Mouse (Mus musculus) forebrain, embryonic 11.5 days (tissue): ENCODE measurements at regions not wholly inside any gene's neighbourhood (a gene's known extent, or its start where the extent isn't known, plus 50 kb on each side); places are given as distances from the start of the nearest gene placed in this dataset.

Experiments used
- ATAC-seq: fragments of 200-750 bp; cut with Nextera tagmentation; replicated peaks from 2 replicates; pipeline ENCODE4 v1.8.0; 2017; ENCODE audit warnings: moderate TSS enrichment; ENCODE audit not compliant: low FRiP score
- DNase-seq: peaks from one replicate; pipeline ENCODE4 v3.0.0-alpha.2; 2017; ENCODE audit warnings: low spot score
- H3K27ac ChIP-seq: fragments of 300-500 bp; sonication (generic); 2 replicates; pipeline ENCODE4 v1.5.1; 2014; ENCODE audit warnings: low read depth, low read length
- H3K27me3 ChIP-seq: fragments of 300-500 bp; sonication (generic); 2 replicates; pipeline ENCODE4 v1.6.1; 2014; ENCODE audit warnings: mild to moderate bottlenecking, low read length, mixed read lengths; ENCODE audit not compliant: control insufficient read depth, insufficient read depth
- H3K36me3 ChIP-seq: fragments of 300-500 bp; sonication (generic); 2 replicates; pipeline ENCODE4 v1.6.1; 2014; ENCODE audit warnings: mild to moderate bottlenecking, low read length, moderate library complexity, mixed read lengths; ENCODE audit not compliant: control insufficient read depth, insufficient read depth
- H3K4me1 ChIP-seq: fragments of 300-500 bp; sonication (generic); replicated peaks from 2 replicates; pipeline ENCODE4 v1.6.1; 2014; ENCODE audit warnings: low read length, mixed read lengths; ENCODE audit not compliant: control insufficient read depth, insufficient read depth
- H3K4me2 ChIP-seq: fragments of 300-500 bp; sonication (generic); 2 replicates; pipeline ENCODE4 v1.6.1; 2014; ENCODE audit warnings: low read depth, mild to moderate bottlenecking, low read length, moderate library complexity, mixed read lengths; ENCODE audit not compliant: severe bottlenecking
- H3K4me3 ChIP-seq: fragments of 300-500 bp; sonication (generic); 2 replicates; pipeline ENCODE4 v1.5.1; 2014; ENCODE audit warnings: low read depth, low read length
- H3K9ac ChIP-seq: fragments of 300-500 bp; sonication (generic); 2 replicates; pipeline ENCODE4 v1.6.1; 2014; ENCODE audit warnings: low read length
- H3K9me3 ChIP-seq: fragments of 300-500 bp; sonication (generic); 2 replicates; pipeline ENCODE4 v1.6.1; 2016; ENCODE audit warnings: low read length, mixed read lengths; ENCODE audit not compliant: control insufficient read depth
- WGBS: fragments of 180-500 bp; shearing (Covaris S2); extraction: QIAGEN DNeasy Blood & Tissue Kit; methylation state at CpG from one replicate; pipeline ENCODE4 v1.1.7; 2014; 5-methylcytosine and 5-hydroxymethylcytosine counted together

DNA sequence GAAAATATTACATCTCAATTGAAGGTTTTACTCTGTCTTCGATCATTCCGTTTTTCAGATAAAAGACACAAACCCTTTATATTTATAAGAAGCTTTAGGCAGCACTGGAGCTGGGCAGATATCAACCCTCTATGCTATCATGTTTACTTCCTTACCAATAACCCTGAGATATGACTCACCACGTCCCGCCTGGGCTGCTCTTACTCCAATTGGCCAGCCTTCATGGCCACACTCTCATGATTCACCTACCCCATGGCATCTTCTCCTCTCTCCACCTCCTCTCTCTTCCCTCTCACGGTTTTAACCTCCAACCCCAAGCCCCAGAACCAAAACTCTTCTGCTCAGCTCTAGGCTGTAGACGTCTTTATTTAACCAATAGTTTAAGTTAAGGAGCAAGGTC lies 171.9 kb upstream of the Ubl3 start:
- no peak for ATAC-seq
- 92% methylated on average over 6 of the region's 6 CpGs for WGBS

DNA sequence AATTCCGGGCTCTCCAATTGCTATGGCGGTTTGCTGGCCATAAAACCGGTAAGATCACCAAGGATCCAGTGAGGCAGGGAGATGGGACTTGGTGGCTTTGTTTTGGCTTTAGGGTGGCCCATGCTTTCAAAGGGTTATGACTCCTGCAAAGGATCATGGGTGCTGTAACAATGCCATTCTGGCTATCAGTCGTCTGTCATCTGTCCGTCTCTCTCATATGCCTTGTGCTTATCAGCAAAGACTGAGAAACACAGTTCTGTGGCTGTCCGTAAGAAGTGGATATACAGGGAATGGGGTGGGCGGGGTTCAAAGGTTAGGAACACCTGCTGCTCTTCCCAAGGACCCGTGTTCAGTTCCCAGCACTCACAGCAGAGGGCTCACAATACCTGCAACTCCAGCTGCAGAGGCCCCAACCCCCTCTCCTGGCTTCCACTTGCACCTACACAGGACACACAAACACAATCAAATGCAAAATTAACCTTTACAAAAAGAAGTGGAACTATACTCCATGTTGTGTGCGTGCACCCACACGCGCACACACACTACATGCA lies 171.2 kb upstream of the Ubl3 start:
- no peaks in the 10 kb centered on the region for H3K27me3 ChIP-seq
- peaks cover 2% of the 10 kb centered on the region; the same call in 1 of the 2 replicates for H3K9me3 ChIP-seq
- H3K4me3 ChIP-seq = no peak overlapping the region
- no peak overlapping the region for H3K27ac ChIP-seq
- 90% methylated on average over 11 of the region's 11 CpGs for WGBS
- no peak overlapping the region for H3K9ac ChIP-seq
- no peak for ATAC-seq
- no peaks in the 10 kb centered on the region for H3K36me3 ChIP-seq
- no peak for DNase-seq
- no peak overlapping the region for H3K4me2 ChIP-seq
- H3K4me1 ChIP-seq = no peaks in the 10 kb centered on the region

More for the DNA sequence above, 171.9 kb upstream of the Ubl3 start:
- no peaks in the 10 kb centered on the region for H3K36me3 ChIP-seq
- H3K4me1 ChIP-seq = no peaks in the 10 kb centered on the region
- no peak overlapping the region for H3K4me3 ChIP-seq
- H3K27ac ChIP-seq = no peak overlapping the region
- H3K9me3 ChIP-seq = peaks cover 2% of the 10 kb centered on the region; the same call in 1 of the 2 replicates
- H3K9ac ChIP-seq = no peak overlapping the region
- H3K4me2 ChIP-seq = no peak overlapping the region
- no peak for DNase-seq
- H3K27me3 ChIP-seq = no peaks in the 10 kb centered on the region

GRCm38 (mm10) chr5:148720604-148721003 lies 168.0 kb upstream of the Ubl3 start:
- DNase-seq = no peak
- H3K4me3 ChIP-seq = no peak overlapping the region
- WGBS = 90% methylated on average over 5 of the region's 5 CpGs

DNA sequence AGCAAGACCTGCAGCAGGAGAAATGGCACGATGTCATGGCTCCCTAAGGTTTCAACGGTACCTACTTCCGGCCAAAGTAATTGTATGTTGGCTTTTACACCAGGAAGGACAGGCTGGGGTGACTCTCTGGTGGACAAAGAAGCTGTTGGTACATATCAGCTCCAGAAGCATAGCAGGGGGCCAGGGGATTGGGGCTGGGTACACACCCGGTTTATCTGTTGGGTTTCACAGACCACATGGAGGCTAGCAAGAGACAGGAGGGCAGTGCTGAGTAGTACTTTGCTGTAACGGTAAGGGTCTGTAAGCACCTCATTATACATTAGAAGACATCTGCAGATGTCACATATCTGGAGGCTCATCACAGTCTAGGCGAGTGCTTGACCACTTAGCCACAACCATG lies 164.0 kb upstream of the Ubl3 start:
- H3K9me3 ChIP-seq = no peaks in the 10 kb centered on the region
- no peak overlapping the region for H3K4me3 ChIP-seq
- 89% methylated on average over 6 of the region's 6 CpGs for WGBS
- H3K27me3 ChIP-seq = no peaks in the 10 kb centered on the region
- DNase-seq (no peak), ATAC-seq (no peak)
- H3K4me1 ChIP-seq = no peaks in the 10 kb centered on the region
- H3K27ac ChIP-seq = no peak overlapping the region
- no peak overlapping the region for H3K9ac ChIP-seq
- H3K36me3 ChIP-seq = no peaks in the 10 kb centered on the region
- no peak overlapping the region for H3K4me2 ChIP-seq

More at GRCm38 (mm10) chr5:148720604-148721003, 168.0 kb upstream of the Ubl3 start:
- ATAC-seq = no peak
- H3K9ac ChIP-seq = no peak overlapping the region
- H3K27ac ChIP-seq = no peak overlapping the region
- H3K9me3 ChIP-seq = no peaks in the 10 kb centered on the region
- no peak overlapping the region for H3K4me2 ChIP-seq
- no peaks in the 10 kb centered on the region for H3K36me3 ChIP-seq
- no peaks in the 10 kb centered on the region for H3K4me1 ChIP-seq
- no peaks in the 10 kb centered on the region for H3K27me3 ChIP-seq

DNA sequence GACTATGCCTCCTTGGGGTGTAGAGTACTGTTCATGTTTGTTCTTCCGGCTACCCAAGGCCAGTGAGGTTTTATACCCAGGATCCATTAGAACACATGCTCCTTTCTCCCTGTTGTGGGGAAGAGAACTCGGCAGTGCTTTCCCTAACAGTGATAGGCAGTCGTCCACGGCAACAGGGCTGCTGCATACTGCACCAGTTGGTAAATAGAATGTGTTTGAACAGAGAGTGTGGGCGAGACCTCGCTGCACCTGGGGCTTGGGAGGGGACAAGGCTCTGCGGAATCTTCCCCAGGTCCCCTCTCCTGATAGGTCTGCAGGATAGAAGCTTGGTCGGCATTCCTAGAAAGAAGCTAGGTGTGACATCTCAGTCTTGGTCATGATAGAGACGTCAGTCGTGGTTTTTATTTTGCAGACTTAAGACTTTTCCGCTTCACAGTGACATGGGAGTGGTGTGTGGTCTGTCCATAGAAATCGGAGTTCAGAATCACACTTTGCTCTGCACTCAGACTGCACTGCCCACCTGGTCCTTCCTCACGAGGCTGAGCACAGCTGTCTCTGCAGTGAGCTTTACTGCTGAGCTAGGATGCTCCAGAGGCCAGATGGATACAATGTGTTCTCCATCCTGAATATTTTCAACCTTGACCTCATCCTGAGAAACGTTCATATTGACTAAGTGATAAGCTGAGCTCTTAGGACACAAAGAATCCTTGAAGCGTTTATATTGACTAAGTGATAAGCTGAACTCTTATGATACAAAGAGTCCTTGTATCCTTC lies 162.8 kb upstream of the Ubl3 start:
- no peak overlapping the region for H3K9ac ChIP-seq
- H3K4me2 ChIP-seq = no peak overlapping the region
- H3K27me3 ChIP-seq = no peaks in the 10 kb centered on the region
- ATAC-seq (no peak), DNase-seq (no peak)
- 83% methylated on average over 15 of the region's 15 CpGs for WGBS
- H3K27ac ChIP-seq = no peak overlapping the region
- no peaks in the 10 kb centered on the region for H3K4me1 ChIP-seq
- H3K4me3 ChIP-seq = no peak overlapping the region
- H3K9me3 ChIP-seq = no peaks in the 10 kb centered on the region
- no peaks in the 10 kb centered on the region for H3K36me3 ChIP-seq

DNA sequence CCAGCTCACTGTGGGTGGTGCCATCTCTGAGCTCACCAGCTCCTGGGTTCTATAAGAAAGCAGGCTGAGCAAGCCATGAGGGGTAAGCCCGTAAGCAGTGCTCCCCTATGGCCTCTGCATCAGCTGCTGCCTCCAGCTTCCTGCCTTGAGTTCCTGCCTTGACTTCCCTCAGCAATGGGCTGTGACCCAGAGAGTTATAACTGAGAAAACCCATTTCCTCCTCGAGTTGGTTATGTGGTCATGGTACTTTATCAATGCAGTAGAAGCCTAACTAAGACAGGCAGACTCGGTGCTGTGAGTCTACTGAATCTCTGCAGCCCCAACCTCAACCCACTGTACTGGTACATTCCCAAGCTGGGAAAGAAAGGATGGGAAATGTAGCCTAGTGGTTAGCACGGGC lies 162.2 kb upstream of the Ubl3 start:
- Histone ChIP-seq H3K9me3 (no peaks in the 10 kb centered on the region), H3K36me3 (no peaks in the 10 kb centered on the region), H3K4me3 (no peak overlapping the region), H3K9ac (no peak overlapping the region), H3K27me3 (no peaks in the 10 kb centered on the region), H3K27ac (no peak overlapping the region), H3K4me2 (no peak overlapping the region), H3K4me1 (no peaks in the 10 kb centered on the region)
- ATAC-seq (no peak), DNase-seq (no peak)
- 83% methylated on average over 4 of the region's 4 CpGs for WGBS

- Histone ChIP-seq H3K9me3 (no peaks in the 10 kb centered on the region), H3K4me3 (no peak overlapping the region), H3K4me2 (no peak overlapping the region), H3K9ac (no peak overlapping the region), H3K27me3 (no peaks in the 10 kb centered on the region), H3K27ac (no peak overlapping the region), H3K4me1 (0 out of 2 replicates have a peak, but pooled peaks cover 2% of the 10 kb centered on the region), H3K36me3 (no peaks in the 10 kb centered on the region)
- ATAC-seq (no peak), DNase-seq (no peak)
- WGBS = 88% methylated on average over 5 of the region's 5 CpGs
Measured at GRCm38 (mm10) chr5:148713796-148714195, 161.2 kb upstream of the Ubl3 start.

- no peak overlapping the region for H3K4me2 ChIP-seq
- H3K27me3 ChIP-seq = no peaks in the 10 kb centered on the region
- no peak for DNase-seq
- H3K4me1 ChIP-seq = 0 out of 2 replicates have a peak, but pooled peaks cover 2% of the 10 kb centered on the region
- H3K9ac ChIP-seq = no peak overlapping the region
- ATAC-seq = no peak
- no peak overlapping the region for H3K4me3 ChIP-seq
- H3K9me3 ChIP-seq = no peaks in the 10 kb centered on the region
- no peak overlapping the region for H3K27ac ChIP-seq
- H3K36me3 ChIP-seq = no peaks in the 10 kb centered on the region
Measured at GRCm38 (mm10) chr5:148713039-148713438, 160.4 kb upstream of the Ubl3 start.

DNA sequence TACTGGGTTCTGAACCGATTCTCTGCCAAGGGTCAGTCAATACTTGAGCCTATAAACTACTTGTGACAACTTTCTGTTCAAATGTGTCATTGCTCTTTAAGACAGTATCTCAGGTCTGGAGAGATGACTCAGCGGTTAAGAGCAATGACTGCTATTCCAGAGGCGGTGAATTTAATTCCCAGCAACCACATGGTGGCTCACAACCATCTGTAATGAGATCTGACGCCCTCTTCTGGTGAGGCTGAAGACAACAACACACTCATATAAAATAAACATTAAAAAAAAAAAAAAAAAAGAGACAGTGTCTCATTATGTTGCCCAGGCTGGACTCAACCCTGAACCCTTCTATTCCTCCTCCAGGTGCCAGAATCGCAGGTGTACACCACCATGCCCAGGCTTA lies 159.0 kb upstream of the Ubl3 start:
- WGBS = 85% methylated on average over 5 of the region's 5 CpGs
- no peak for ATAC-seq

More for the DNA sequence above, 159.0 kb upstream of the Ubl3 start:
- H3K36me3 ChIP-seq = no peaks in the 10 kb centered on the region
- H3K27me3 ChIP-seq = no peaks in the 10 kb centered on the region
- no peak overlapping the region for H3K27ac ChIP-seq
- H3K4me3 ChIP-seq = no peak overlapping the region
- H3K9ac ChIP-seq = no peak overlapping the region
- H3K4me2 ChIP-seq = no peak overlapping the region
- H3K4me1 ChIP-seq = 0 out of 2 replicates have a peak, but pooled peaks cover 2% of the 10 kb centered on the region
- no peak for DNase-seq
- no peaks in the 10 kb centered on the region for H3K9me3 ChIP-seq
